In the genomic region with DNA sequence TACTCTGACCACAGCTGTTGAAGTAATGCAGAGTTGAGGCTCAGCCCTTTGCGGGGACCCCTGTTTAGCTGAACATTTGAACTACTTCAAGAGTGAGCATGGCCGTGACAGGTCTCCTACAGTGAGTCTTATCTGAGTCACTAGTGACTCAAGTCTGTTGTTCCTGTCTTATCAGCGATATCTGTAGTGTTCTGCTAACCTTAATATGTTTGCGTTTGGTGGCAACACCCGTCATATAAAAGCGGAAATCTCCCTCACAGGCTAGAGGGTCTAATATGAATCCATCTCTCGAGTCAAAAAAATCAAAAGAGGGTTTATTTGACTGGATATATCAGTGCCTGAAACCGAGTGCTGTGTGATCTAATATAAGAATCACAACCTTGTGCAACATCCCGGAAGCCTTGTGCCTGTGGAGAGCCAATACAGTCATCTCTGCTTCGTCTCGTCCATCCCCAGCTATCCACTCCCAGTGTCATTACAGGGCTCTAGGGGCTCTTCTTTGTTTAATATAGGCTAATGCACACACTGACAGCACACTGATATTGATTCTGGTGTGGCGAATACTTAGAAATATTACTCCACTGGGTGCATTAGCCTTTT, we compare ENCODE assay signal across 12 mouse cellular contexts. TPM values are rescaled to one million over a fixed set of nuclear protein-coding genes. Genes with fewer than 3 reads are reported as not detected.
DNase-seq lines count a peak whose midpoint lies in the region; ATAC-seq and TF ChIP-seq lines count a peak whose summit lies in the region.
"Had no signal": no experiment of that assay in that cellular context is flagged by ENCODE, and none has a peak within 500 bp of the region (broad histone marks: within the 10 kb centered on the region; RNA-seq: fewer than 3 reads in every experiment).

No protein-coding gene starts in this region.

- TF ChIP-seq EP300 in stomach, postnatal 0 days (optimal IDR thresholded peaks at IDR 0.05) = no peak

- 85% methylated on average over 12 of the region's 12 CpGs for WGBS in neural tube, embryonic 11.5 days
- WGBS in hindbrain, embryonic 13.5 days = 67% methylated on average over 12 of the region's 12 CpGs
- WGBS in midbrain, embryonic 13.5 days = 79% methylated on average over 12 of the region's 12 CpGs
- 48% methylated on average over 12 of the region's 12 CpGs for WGBS in stomach, postnatal 0 days

- H3K9me3 ChIP-seq in neural tube, embryonic 11.5 days (ENCODE audit: control insufficient read depth, low read length) = no peaks in the 10 kb centered on the region
- H3K9me3 ChIP-seq in hindbrain, embryonic 13.5 days = no peaks in the 10 kb centered on the region
- H3K9me3 ChIP-seq in midbrain, embryonic 13.5 days = no peaks in the 10 kb centered on the region
- no peaks in the 10 kb centered on the region for H3K9me3 ChIP-seq in stomach, postnatal 0 days (ENCODE audit: control insufficient read depth, low read length)
- H3K9me3 ChIP-seq: limb, embryonic 15.5 days had no signal

- peak overlapping the region; percentile 4; the same call in 1 of the 2 replicates for H3K4me2 ChIP-seq in neural tube, embryonic 11.5 days (ENCODE audit: low read depth)
- peak overlapping the region; percentile 69 for H3K4me2 ChIP-seq in hindbrain, embryonic 13.5 days
- H3K4me2 ChIP-seq in midbrain, embryonic 13.5 days (replicated peaks) = peak overlapping the region; percentile 85
- no peak overlapping the region for H3K4me2 ChIP-seq in stomach, postnatal 0 days (replicated peaks; ENCODE audit: low read depth)
- H3K4me2 ChIP-seq: heart, embryonic 11.5 days; limb, embryonic 15.5 days; lung, embryonic 14.5 days had no signal

- H3K36me3 ChIP-seq in neural tube, embryonic 11.5 days (ENCODE audit: control insufficient read depth, insufficient read depth, low read length) = no peaks in the 10 kb centered on the region
- peaks cover 5% of the 10 kb centered on the region; the same call in 1 of the 2 replicates for H3K36me3 ChIP-seq in hindbrain, embryonic 13.5 days
- H3K36me3 ChIP-seq in midbrain, embryonic 13.5 days = peaks cover 5% of the 10 kb centered on the region
- H3K36me3 ChIP-seq in stomach, postnatal 0 days (ENCODE audit: control insufficient read depth, insufficient read depth, low read length) = no peaks in the 10 kb centered on the region
- H3K36me3 ChIP-seq: limb, embryonic 15.5 days had no signal

- H3K27ac ChIP-seq in neural tube, embryonic 11.5 days (ENCODE audit: low read depth, low read length) = no peak overlapping the region
- peak overlapping the region; percentile 24; the same call in 1 of the 2 replicates for H3K27ac ChIP-seq in hindbrain, embryonic 13.5 days
- H3K27ac ChIP-seq in midbrain, embryonic 13.5 days = no peak overlapping the region
- peak overlapping the region; percentile 77 for H3K27ac ChIP-seq in stomach, postnatal 0 days (replicated peaks)
- H3K27ac ChIP-seq: limb, embryonic 15.5 days had no signal

- peaks cover 17% of the 10 kb centered on the region for H3K4me1 ChIP-seq in neural tube, embryonic 11.5 days (ENCODE audit: control insufficient read depth, insufficient read depth, low read length)
- H3K4me1 ChIP-seq in hindbrain, embryonic 13.5 days (replicated peaks) = peaks cover 57% of the 10 kb centered on the region
- H3K4me1 ChIP-seq in midbrain, embryonic 13.5 days (replicated peaks) = peaks cover 56% of the 10 kb centered on the region
- H3K4me1 ChIP-seq in stomach, postnatal 0 days (replicated peaks; ENCODE audit: control insufficient read depth, insufficient read depth) = peaks cover 5% of the 10 kb centered on the region; the same call in 1 of the 2 replicates

- H3K9ac ChIP-seq in neural tube, embryonic 11.5 days (ENCODE audit: low read length) = no peak overlapping the region
- H3K9ac ChIP-seq in hindbrain, embryonic 13.5 days = peak overlapping the region; percentile 60
- peak overlapping the region; percentile 84 for H3K9ac ChIP-seq in midbrain, embryonic 13.5 days (replicated peaks)
- no peak overlapping the region for H3K9ac ChIP-seq in stomach, postnatal 0 days (ENCODE audit: low read length)
- H3K9ac ChIP-seq: limb, embryonic 15.5 days; lung, embryonic 14.5 days had no signal

- H3K4me3 ChIP-seq in neural tube, embryonic 11.5 days (ENCODE audit: low read depth, low read length) = no peak overlapping the region
- H3K4me3 ChIP-seq in hindbrain, embryonic 13.5 days = peak overlapping the region; percentile 73
- H3K4me3 ChIP-seq in midbrain, embryonic 13.5 days (replicated peaks) = peak overlapping the region; percentile 55
- H3K4me3 ChIP-seq in stomach, postnatal 0 days (ENCODE audit: low read depth, low read length) = no peak overlapping the region
- H3K4me3 ChIP-seq: limb, embryonic 15.5 days had no signal

- H3K27me3 ChIP-seq in neural tube, embryonic 11.5 days (ENCODE audit: control insufficient read depth, insufficient read depth, low read length) = no peaks in the 10 kb centered on the region
- H3K27me3 ChIP-seq in hindbrain, embryonic 13.5 days = no peaks in the 10 kb centered on the region
- H3K27me3 ChIP-seq in midbrain, embryonic 13.5 days = no peaks in the 10 kb centered on the region
- no peaks in the 10 kb centered on the region for H3K27me3 ChIP-seq in stomach, postnatal 0 days (ENCODE audit: control insufficient read depth, insufficient read depth, low read length)
- H3K27me3 ChIP-seq: limb, embryonic 15.5 days had no signal

- no peak for TF ChIP-seq CTCF in stomach, postnatal 0 days (IDR thresholded peaks at IDR 0.05; ENCODE audit: low read depth)

- DNase-seq in neural tube, embryonic 11.5 days (ENCODE audit: low spot score) = no peak
- no peak for DNase-seq in neural tube, embryonic 10.5 days (ENCODE audit: extremely low spot score, low spot score)
- peak; percentile 29 for DNase-seq in stomach, postnatal 0 days (ENCODE audit: low spot score)
- no peak for DNase-seq in frontal cortex, postnatal 14 days (ENCODE audit: low spot score in 2 of 2)
- DNase-seq in gastrocnemius, postnatal 10 days = no peak
- no peak for DNase-seq in frontal cortex, postnatal 36 days (ENCODE audit: low spot score in 2 of 2)
- DNase-seq: kidney, postnatal 10 days; lung, embryonic 14.5 days had no signal

- ATAC-seq in neural tube, embryonic 11.5 days (ENCODE audit: insufficient read depth, low FRiP score, low TSS enrichment) = no peak
- ATAC-seq in hindbrain, embryonic 13.5 days (ENCODE audit: low FRiP score) = no peak
- ATAC-seq in midbrain, embryonic 13.5 days = no peak
- peak; percentile 72 for ATAC-seq in stomach, postnatal 0 days (ENCODE audit: low FRiP score, low TSS enrichment)

RNA-seq across cellular contexts. Expression of gene Akap6, which starts 3.3 kb away (rescaled TPM):
- polyA plus RNA-seq in neural tube, embryonic 11.5 days (2014; fragmentation: Nextera tagmentation; extraction: Ambion mirVana) = 20.9 and 24.4 TPM in 2 replicates
- 30.9 and 31.3 TPM in 2 replicates for polyA plus RNA-seq in hindbrain, embryonic 13.5 days (2015; fragmentation: Nextera tagmentation; extraction: Ambion mirVana)
- 25.2 and 28.7 TPM in 2 replicates for polyA plus RNA-seq in midbrain, embryonic 13.5 days (2015; fragmentation: Nextera tagmentation; extraction: Ambion mirVana)
- 0.65 and 0.76 TPM in 2 replicates for polyA plus RNA-seq in stomach, postnatal 0 days (2015; fragmentation: Nextera tagmentation; extraction: Ambion mirVana)
- 10 to 100 TPM; 50.8 to 56.3 TPM for total RNA-seq in gastrocnemius, postnatal 10 days (2021)

Comparison
In these comparisons a context has a peak if more than half of its experiments do, and no peak if none do; other contexts are left out.
1. H3K27ac ChIP-seq: peak in hindbrain, embryonic 13.5 days (single experiment) and stomach, postnatal 0 days (single experiment); none in neural tube, embryonic 11.5 days (single experiment) and midbrain, embryonic 13.5 days (single experiment).
2. H3K4me3 ChIP-seq: peak in hindbrain, embryonic 13.5 days (single experiment) and midbrain, embryonic 13.5 days (single experiment); none in neural tube, embryonic 11.5 days (single experiment) and stomach, postnatal 0 days (single experiment).
3. H3K9ac ChIP-seq: peak in hindbrain, embryonic 13.5 days (single experiment) and midbrain, embryonic 13.5 days (single experiment); none in neural tube, embryonic 11.5 days (single experiment) and stomach, postnatal 0 days (single experiment).
4. RNA of gene Akap6, which starts 3.3 kb away (polyA plus RNA-seq): 30.9 to 31.3 TPM in hindbrain, embryonic 13.5 days, 25.2 to 28.7 TPM in midbrain, embryonic 13.5 days and 20.9 to 24.4 TPM in neural tube, embryonic 11.5 days; 0.65 to 0.76 TPM in stomach, postnatal 0 days; every median in the first group is over 10 times any median in the second.